Mouse (Mus musculus) MEL (cell line): ENCODE data around the gene Lsamp. TPM values are rescaled to one million over a fixed set of nuclear protein-coding genes. Genes with fewer than 3 reads are reported as not detected.

Experiments
- DNase-seq: peaks from one replicate; pipeline ENCODE4 v3.0.0; 2011; ENCODE audit warnings: low read depth, low spot score
- H3K27ac ChIP-seq: 2 replicates; pipeline ENCODE4 v1.5.1; 2012; ENCODE audit warnings: low read depth, mild to moderate bottlenecking, control low read depth, low read length, moderate library complexity; ENCODE audit not compliant: control insufficient read depth
- H3K27me3 ChIP-seq, 2 experiments: fragments of 150-350 bp in 1 of 2; sonication (generic) in 1 of 2; 2 replicates each; pipeline ENCODE4 v1.6.1; 2012; ENCODE audit warnings: low read length in 2 of 2, mild to moderate bottlenecking in 2 of 2, improper control_type of control experiment in 1 of 2, moderate library complexity in 1 of 2; ENCODE audit not compliant: insufficient read depth in 2 of 2, control insufficient read depth in 1 of 2
- H3K36me3 ChIP-seq, 2 experiments: 2 replicates each; pipeline ENCODE4 v1.6.1; 2012 to 2014; ENCODE audit warnings: low read length in 2 of 2, improper control_type of control experiment in 1 of 2, inconsistent platforms in 1 of 2, mild to moderate bottlenecking in 1 of 2; ENCODE audit not compliant: insufficient read depth in 2 of 2, control insufficient read depth in 1 of 2
- H3K4me1 ChIP-seq, 2 experiments: fragments of 150-350 bp in 1 of 2; sonication (generic) in 1 of 2; 2 replicates each; pipeline ENCODE4 v1.6.1; 2012; ENCODE audit warnings: low read length in 2 of 2, improper control_type of control experiment in 1 of 2, mild to moderate bottlenecking in 1 of 2; ENCODE audit not compliant: insufficient read depth in 2 of 2, control insufficient read depth in 1 of 2
- H3K4me3 ChIP-seq, 2 experiments: fragments of 150-350 bp in 1 of 2; sonication (generic) in 1 of 2; 2 replicates each; pipeline ENCODE4 v1.5.1; 2012; ENCODE audit warnings: low read depth in 2 of 2, low read length in 2 of 2, mild to moderate bottlenecking in 2 of 2, moderate library complexity in 2 of 2, control low read depth in 1 of 2, improper control_type of control experiment in 1 of 2; ENCODE audit not compliant: control insufficient read depth in 1 of 2, insufficient read depth in 1 of 2
- H3K79me2 ChIP-seq: 2 replicates; pipeline ENCODE4 v1.6.1; 2012; ENCODE audit warnings: mild to moderate bottlenecking, low read length, moderate library complexity; ENCODE audit not compliant: control insufficient read depth, poor library complexity, insufficient read depth
- H3K9ac ChIP-seq: 2 replicates; pipeline ENCODE4 v1.6.1; 2012; ENCODE audit warnings: low read depth, mild to moderate bottlenecking, control low read depth, low read length, moderate library complexity; ENCODE audit not compliant: control insufficient read depth, poor library complexity, severe bottlenecking
- H3K9me3 ChIP-seq: fragments of 150-350 bp; sonication (generic); replicated peaks from 2 replicates; pipeline ENCODE4 v1.6.1; 2012; ENCODE audit warnings: mild to moderate bottlenecking, low read length, improper control_type of control experiment, moderate library complexity; ENCODE audit not compliant: insufficient read depth
- EP300 ChIP-seq, 2 experiments: IDR thresholded peaks; 2 replicates each; pipeline ENCODE4 v1.6.1; 2011; ENCODE audit warnings: improper control_type of control experiment in 2 of 2, low read length in 2 of 2, low read depth in 1 of 2, mild to moderate bottlenecking in 1 of 2
- GABPA ChIP-seq: IDR thresholded peaks from 2 replicates; pipeline ENCODE4 v1.6.1; 2012; ENCODE audit warnings: low read depth, mild to moderate bottlenecking, inconsistent platforms, low read length, improper control_type of control experiment, moderate library complexity
- JUND ChIP-seq: IDR thresholded peaks from 2 replicates; pipeline ENCODE4 v1.6.1; 2011; ENCODE audit warnings: low read depth, mild to moderate bottlenecking, improper control_type of control experiment, low read length
- MYB ChIP-seq: IDR thresholded peaks from 2 replicates; pipeline ENCODE4 v1.6.1; 2011; ENCODE audit warnings: mild to moderate bottlenecking, low read depth, low read length, improper control_type of control experiment
- NRF1 ChIP-seq: IDR thresholded peaks from 2 replicates; pipeline ENCODE4 v1.6.1; 2014; ENCODE audit warnings: low read depth, mild to moderate bottlenecking, inconsistent platforms, low read length, improper control_type of control experiment, moderate library complexity; ENCODE audit not compliant: poor library complexity, insufficient read depth, severe bottlenecking
- POLR2A ChIP-seq, 2 experiments: IDR thresholded peaks; 2 replicates each; pipeline ENCODE4 v1.6.1; 2011 to 2012; ENCODE audit warnings: low read length in 2 of 2, mild to moderate bottlenecking in 2 of 2, control low read depth in 1 of 2, improper control_type of control experiment in 1 of 2, low read depth in 1 of 2, moderate library complexity in 1 of 2; ENCODE audit not compliant: control insufficient read depth in 1 of 2, insufficient read depth in 1 of 2, poor library complexity in 1 of 2
- RCOR1 ChIP-seq: IDR thresholded peaks from 2 replicates; pipeline ENCODE4 v1.6.1; 2012; ENCODE audit warnings: low read depth, mild to moderate bottlenecking, inconsistent platforms, low read length, improper control_type of control experiment
- SMC3 ChIP-seq: IDR thresholded peaks from 2 replicates; pipeline ENCODE4 v1.6.1; 2011; ENCODE audit warnings: low read depth, low read length, improper control_type of control experiment
- TCF12 ChIP-seq: IDR thresholded peaks from 2 replicates; pipeline ENCODE4 v1.6.1; 2014; ENCODE audit warnings: low read depth, mild to moderate bottlenecking, inconsistent platforms, low read length, improper control_type of control experiment, moderate library complexity
- UBTF ChIP-seq: IDR thresholded peaks from 2 replicates; pipeline ENCODE4 v1.6.1; 2012; ENCODE audit warnings: low read depth, mild to moderate bottlenecking, inconsistent platforms, low read length, improper control_type of control experiment, moderate library complexity, borderline replicate concordance; ENCODE audit not compliant: insufficient read depth
- polyA plus RNA-seq, 2 experiments: library from polyadenylated mRNA; stranded (reverse) in 1 of 2; unstranded in 1 of 2; fragments of >175 nt in 1 of 2; fragments of >200 nt in 1 of 2; gene quantifications; 2 replicates each; pipeline versions ENCODE4 v1.2.1 to v1.2.4; 2012; ENCODE audit warnings: low replicate concordance in 2 of 2, low read depth in 1 of 2; ENCODE audit not compliant: insufficient read length in 2 of 2, insufficient read depth in 1 of 2, missing spikeins in 1 of 2
- total RNA-seq: library from RNA; depleted of rRNA; stranded (reverse); fragments of 300-350 nt; gene quantifications from 2 replicates; pipeline ENCODE4 v1.2.3, GENCODE M21; 2012

The Lsamp gene
- total and polyA plus RNA-seq, 3 experiments = 0.42 TPM; not detected in 2

GRCm38 (mm10) chr16:40295240-40295639 lies 311.1 kb downstream of the Lsamp start:
- Histone ChIP-seq H3K36me3 (no peaks in the 10 kb centered on the region), H3K27ac (no peak overlapping the region), H3K4me3 (no peak overlapping the region), H3K9me3 (no peaks in the 10 kb centered on the region), H3K9ac (no peak overlapping the region), H3K27me3 (no peaks in the 10 kb centered on the region), H3K79me2 (no peaks in the 10 kb centered on the region), H3K4me1 (no peaks in the 10 kb centered on the region)
- no peak for TF ChIP-seq TCF12
- DNase-seq = no peak

GRCm38 (mm10) chr16:40307666-40308065 lies 323.5 kb downstream of the Lsamp start:
- no peak overlapping the region for H3K27ac ChIP-seq
- no peaks in the 10 kb centered on the region for H3K27me3 ChIP-seq
- no peaks in the 10 kb centered on the region for H3K79me2 ChIP-seq
- H3K9me3 ChIP-seq = no peaks in the 10 kb centered on the region
- TF ChIP-seq JUND (no peak), MYB (no peak), SMC3 (no peak), UBTF (no peak), GABPA (no peak), RCOR1 (no peak), EP300 (IDR thresholded peaks at IDR 0.05; ENCODE audit: low read depth in 1 of 2, low read length in 2 of 2) (no peak)
- no peak for DNase-seq
- H3K9ac ChIP-seq = no peak overlapping the region
- no peak overlapping the region for H3K4me3 ChIP-seq
- no peaks in the 10 kb centered on the region for H3K36me3 ChIP-seq
- no peaks in the 10 kb centered on the region for H3K4me1 ChIP-seq

DNA sequence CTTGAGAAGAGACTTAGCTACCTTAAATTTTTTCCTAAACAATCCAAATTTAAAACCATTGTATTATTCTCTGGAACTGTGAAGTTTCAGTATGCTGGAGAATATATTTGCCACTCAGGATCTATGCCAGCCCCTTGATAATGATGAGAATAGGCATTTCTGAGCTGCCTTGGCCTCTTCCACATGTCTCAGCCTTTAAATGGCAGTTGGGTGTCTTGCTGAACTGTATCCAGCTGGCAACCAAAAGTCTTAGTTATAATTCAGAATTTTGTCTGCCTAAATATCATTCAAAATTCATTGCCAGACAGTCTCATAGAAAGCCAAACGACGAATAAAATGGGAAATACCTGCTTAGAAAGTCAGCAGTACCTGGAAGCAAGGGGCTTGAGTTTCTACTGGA lies 332.0 kb downstream of the Lsamp start:
- Histone ChIP-seq H3K4me3 (no peak overlapping the region), H3K36me3 (no peaks in the 10 kb centered on the region), H3K4me1 (no peaks in the 10 kb centered on the region), H3K27me3 (no peaks in the 10 kb centered on the region), H3K9me3 (no peaks in the 10 kb centered on the region)
- DNase-seq = no peak
- no peak for TF ChIP-seq POLR2A (IDR thresholded peaks at IDR 0.05; ENCODE audit: control insufficient read depth in 1 of 2, insufficient read depth in 1 of 2, low read depth in 1 of 2, low read length in 2 of 2, poor library complexity in 1 of 2)
- TF ChIP-seq NRF1 = no peak
- TF ChIP-seq, all 39 proteins: peak for 0
- H3K9ac ChIP-seq = no peak overlapping the region
- no peaks in the 10 kb centered on the region for H3K79me2 ChIP-seq
- no peak overlapping the region for H3K27ac ChIP-seq
